8 mouse cellular contexts compared by ENCODE assay signal in the genomic region with DNA sequence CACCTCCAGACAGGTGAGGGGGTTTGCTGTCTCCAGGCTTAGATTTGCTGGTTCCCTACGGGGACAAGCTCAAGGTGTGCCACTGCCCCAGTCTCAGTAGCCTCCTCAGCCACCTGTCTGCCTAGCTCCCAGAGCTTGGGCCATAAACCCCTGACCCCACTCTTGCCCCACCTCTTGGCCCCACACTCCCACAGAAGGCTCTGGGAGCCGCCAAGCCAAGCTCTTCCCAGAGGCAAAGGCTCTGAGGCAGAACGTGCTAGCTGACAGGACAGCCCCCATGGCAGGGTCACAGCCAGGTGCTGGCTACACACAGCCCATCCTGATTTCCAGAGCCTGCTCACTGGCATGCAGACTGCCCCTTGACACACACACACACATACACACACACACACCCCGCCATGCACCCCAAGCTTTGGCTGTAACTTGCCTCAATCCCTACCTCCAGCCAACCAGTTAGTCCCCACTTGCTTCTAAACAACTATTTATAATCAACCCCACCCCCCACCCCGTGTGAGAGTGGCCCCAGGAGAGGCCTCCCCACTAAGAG. TPM values are rescaled to one million over a fixed set of nuclear protein-coding genes. Genes with fewer than 3 reads are reported as not detected.
DNase-seq lines count a peak whose midpoint lies in the region; ATAC-seq and TF ChIP-seq lines count a peak whose summit lies in the region.

No protein-coding gene starts in this region.

- TF ChIP-seq CTCF in cerebellum, adult 2 months (IDR thresholded peaks at IDR 0.05; ENCODE audit: borderline replicate concordance, insufficient read depth, low read depth, low read length) = no peak
- no peak for TF ChIP-seq CTCF in lung, embryonic 14.5 days (IDR thresholded peaks at IDR 0.05; ENCODE audit: low read depth)
- no peak for TF ChIP-seq CTCF in lung, postnatal 0 days (IDR thresholded peaks at IDR 0.05)

- H3K9me3 ChIP-seq in lung, embryonic 14.5 days (ENCODE audit: low read depth, low read length) = no peaks in the 10 kb centered on the region
- H3K9me3 ChIP-seq in lung, postnatal 0 days (ENCODE audit: low read length) = no peaks in the 10 kb centered on the region
- no peaks in the 10 kb centered on the region for H3K9me3 ChIP-seq in limb, embryonic 15.5 days

- no peak for ATAC-seq in lung, embryonic 14.5 days (ENCODE audit: insufficient read depth)
- ATAC-seq in lung, postnatal 0 days = no peak
- no peak for ATAC-seq in limb, embryonic 15.5 days (ENCODE audit: insufficient number of reproducible peaks, low FRiP score, low TSS enrichment, low read depth)

- TF ChIP-seq POLR2A in cerebellum, adult 2 months (IDR thresholded peaks at IDR 0.05; ENCODE audit: borderline replicate concordance, insufficient read depth, low read length) = no peak

- H3K4me1 ChIP-seq in cerebellum, adult 2 months (ENCODE audit: control insufficient read depth, insufficient read depth, low read length) = peaks cover 3% of the 10 kb centered on the region; the same call in 1 of the 2 replicates
- peaks cover 70% of the 10 kb centered on the region for H3K4me1 ChIP-seq in lung, embryonic 14.5 days (ENCODE audit: insufficient read depth)
- H3K4me1 ChIP-seq in lung, postnatal 0 days (ENCODE audit: insufficient read depth, low read depth, low read length) = peaks cover 57% of the 10 kb centered on the region
- peaks cover 82% of the 10 kb centered on the region for H3K4me1 ChIP-seq in limb, embryonic 15.5 days

- TF ChIP-seq EP300 in lung, postnatal 0 days (IDR thresholded peaks at IDR 0.05) = no peak

- H3K4me2 ChIP-seq in lung, embryonic 14.5 days = no peak overlapping the region
- no peak overlapping the region for H3K4me2 ChIP-seq in lung, postnatal 0 days (replicated peaks; ENCODE audit: low read depth, low read length)
- no peak overlapping the region for H3K4me2 ChIP-seq in limb, embryonic 15.5 days

- peak overlapping the region; percentile 23; the same call in 1 of the 2 replicates for H3K27ac ChIP-seq in cerebellum, adult 2 months (ENCODE audit: insufficient read depth, low read length)
- H3K27ac ChIP-seq in lung, embryonic 14.5 days (ENCODE audit: low read depth) = peak overlapping the region; percentile 52; the same call in 1 of the 2 replicates
- no peak overlapping the region for H3K27ac ChIP-seq in lung, postnatal 0 days (ENCODE audit: low read length)
- peak overlapping the region; percentile 59; the same call in 1 of the 2 replicates for H3K27ac ChIP-seq in limb, embryonic 15.5 days

- WGBS in cerebellum, adult 2 months = 35% methylated on average over 5 of the region's 5 CpGs
- 30% methylated on average over 5 of the region's 5 CpGs for WGBS in lung, embryonic 14.5 days
- 23% methylated on average over 5 of the region's 5 CpGs for WGBS in lung, postnatal 0 days
- WGBS in limb, embryonic 15.5 days = 25% methylated on average over 5 of the region's 5 CpGs

- H3K27me3 ChIP-seq in cerebellum, adult 2 months (ENCODE audit: control insufficient read depth, insufficient read depth, low read length) = no peaks in the 10 kb centered on the region
- H3K27me3 ChIP-seq in lung, embryonic 14.5 days (ENCODE audit: insufficient read depth, low read length) = no peaks in the 10 kb centered on the region
- no peaks in the 10 kb centered on the region for H3K27me3 ChIP-seq in lung, postnatal 0 days (replicated peaks; ENCODE audit: insufficient read depth, low read length)
- H3K27me3 ChIP-seq in limb, embryonic 15.5 days = no peaks in the 10 kb centered on the region

- 0 out of 2 replicates have a peak overlapping the region, but pooled peaks have one; percentile 11 for H3K9ac ChIP-seq in lung, embryonic 14.5 days
- H3K9ac ChIP-seq in lung, postnatal 0 days (replicated peaks; ENCODE audit: low read depth) = no peak overlapping the region
- no peak overlapping the region for H3K9ac ChIP-seq in limb, embryonic 15.5 days

- no peak for DNase-seq in cerebellum, adult 2 months
- no peak for DNase-seq in cerebellum, postnatal 4 days (ENCODE audit: low spot score in 2 of 2)
- no peak for DNase-seq in lung, embryonic 14.5 days
- DNase-seq in lung, postnatal 0 days (ENCODE audit: low spot score) = no peak
- no peak for DNase-seq in urinary bladder, postnatal 4 days (ENCODE audit: low spot score in 2 of 2)
- DNase-seq in frontal cortex, adult 2 months (ENCODE audit: extremely low spot score in 1 of 2, low spot score in 1 of 2) = no peak
- DNase-seq in frontal cortex, postnatal 10 days (ENCODE audit: low spot score in 2 of 2) = no peak

- peaks cover 29% of the 10 kb centered on the region for H3K36me3 ChIP-seq in lung, embryonic 14.5 days (ENCODE audit: insufficient read depth)
- peaks cover 6% of the 10 kb centered on the region for H3K36me3 ChIP-seq in lung, postnatal 0 days (ENCODE audit: insufficient read depth, low read length)
- peaks cover 31% of the 10 kb centered on the region for H3K36me3 ChIP-seq in limb, embryonic 15.5 days

- no peak overlapping the region for H3K4me3 ChIP-seq in cerebellum, adult 2 months (replicated peaks; ENCODE audit: insufficient read depth, low read depth, low read length)
- no peak overlapping the region for H3K4me3 ChIP-seq in lung, embryonic 14.5 days (ENCODE audit: low read depth, low read length)
- no peak overlapping the region for H3K4me3 ChIP-seq in lung, postnatal 0 days (ENCODE audit: low read depth, low read length)
- H3K4me3 ChIP-seq in limb, embryonic 15.5 days = no peak overlapping the region

RNA-seq across cellular contexts. Expression of a gene that starts 30.1 kb away (rescaled TPM):
- 10.5 and 11.6 TPM in 2 replicates for polyA plus RNA-seq in cerebellum, adult 2 months (2012; rRNA removed)
- polyA plus RNA-seq in lung, embryonic 14.5 days (2014; fragmentation: Nextera tagmentation; extraction: Ambion mirVana) = 37.7 and 44.0 TPM in 2 replicates
- 11.8 and 14.7 TPM in 2 replicates for polyA plus RNA-seq in lung, postnatal 0 days (2015; fragmentation: Nextera tagmentation; extraction: Ambion mirVana)
- 23.1 and 24.3 TPM in 2 replicates for polyA plus RNA-seq in limb, embryonic 15.5 days (2015; fragmentation: Nextera tagmentation; extraction: Ambion mirVana)
- 13.0 and 13.2 TPM in 2 replicates for polyA plus RNA-seq in frontal cortex, adult 2 months (2012; rRNA removed)

RNA-seq across cellular contexts. Expression of a gene that starts 41.3 kb away (rescaled TPM):
- polyA plus RNA-seq in cerebellum, adult 2 months (2012; rRNA removed) = 43.2 and 44.6 TPM in 2 replicates
- polyA plus RNA-seq in lung, embryonic 14.5 days (2014; fragmentation: Nextera tagmentation; extraction: Ambion mirVana) = 36.0 and 36.5 TPM in 2 replicates
- polyA plus RNA-seq in lung, postnatal 0 days (2015; fragmentation: Nextera tagmentation; extraction: Ambion mirVana) = 10.2 and 13.1 TPM in 2 replicates
- 26.2 and 30.5 TPM in 2 replicates for polyA plus RNA-seq in limb, embryonic 15.5 days (2015; fragmentation: Nextera tagmentation; extraction: Ambion mirVana)
- 30.8 and 36.1 TPM in 2 replicates for polyA plus RNA-seq in frontal cortex, adult 2 months (2012; rRNA removed)
